Mouse (Mus musculus): ENCODE results near the gene Lyzl4.

DNA sequence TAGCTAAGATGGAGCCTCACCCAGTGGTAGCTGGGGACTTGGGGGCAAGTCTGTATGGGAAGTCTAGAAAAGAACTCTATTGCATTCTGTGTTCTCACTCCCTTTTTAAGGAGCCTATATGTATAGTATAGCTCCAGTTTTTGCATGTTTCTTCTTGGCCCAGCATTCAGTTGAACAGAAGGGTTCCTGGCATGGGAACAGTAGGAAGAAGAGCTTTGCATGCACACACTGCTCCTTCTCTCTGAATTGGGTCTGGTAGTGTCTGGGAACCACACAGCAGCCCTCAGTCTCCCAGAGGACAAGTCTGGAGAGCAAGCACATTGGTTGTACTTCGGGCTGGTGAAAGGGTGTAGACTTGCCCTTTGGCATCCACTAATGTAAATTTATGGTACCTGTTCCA is 11.3 kb downstream of the Lyzl4 start:
- TF ChIP-seq POLR2A (IDR thresholded peaks at IDR 0.05; ENCODE audit: control insufficient read depth, low read depth, low read length), result no peak
- no peak for TF ChIP-seq CTCF (IDR thresholded peaks at IDR 0.05; ENCODE audit: control insufficient read depth, insufficient read depth, insufficient replicate concordance, low read depth, low read length)

Data from testis, adult 2 months (tissue).